Mouse (Mus musculus) lung, adult 2 months (tissue): ENCODE measurements around the gene Nudt21.

Experiments
- CTCF ChIP-seq: fragments of 200-500 bp; IDR thresholded peaks from 2 replicates; pipeline ENCODE4 v1.5.1; 2011; ENCODE audit warnings: mild to moderate bottlenecking, low read length, control low read depth; ENCODE audit not compliant: insufficient read depth
- POLR2A ChIP-seq: fragments of 200-500 bp; IDR thresholded peaks from 2 replicates; pipeline ENCODE4 v1.6.1; 2011; ENCODE audit warnings: low read depth, mild to moderate bottlenecking, control low read depth, low read length, borderline replicate concordance; ENCODE audit errors: extremely low read depth

DNA sequence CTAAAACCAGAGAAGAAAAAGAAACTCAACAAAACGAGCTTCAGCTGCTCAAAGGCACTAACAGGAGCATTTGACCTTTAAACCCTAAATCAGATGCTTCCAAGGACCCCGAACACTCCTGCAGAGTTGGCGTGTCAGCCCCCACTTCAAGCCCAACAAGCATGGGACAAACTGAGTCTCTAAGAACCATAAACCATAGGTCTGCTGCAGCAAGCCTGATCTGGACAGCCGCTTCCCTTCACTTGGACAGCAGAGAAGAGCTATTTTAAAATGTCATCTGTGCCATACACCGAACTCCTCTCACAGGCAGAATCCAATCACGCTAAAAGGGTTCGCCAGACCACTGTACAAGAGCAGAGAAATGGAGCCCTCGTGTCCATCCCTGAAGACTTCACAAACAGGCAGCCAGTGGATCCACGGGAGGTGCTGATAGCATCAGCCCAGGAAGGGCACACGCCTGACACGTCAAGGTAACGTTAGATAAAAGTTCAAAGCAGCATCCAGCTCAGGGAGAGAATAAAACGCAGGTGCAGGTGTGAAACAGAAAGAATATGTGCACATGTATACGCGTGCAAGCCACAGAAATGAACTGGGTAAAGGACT lies 27.5 kb downstream of the Nudt21 start:
- TF ChIP-seq CTCF (no peak), POLR2A (no peak)
